Mouse (Mus musculus) neural tube, embryonic 11.5 days (tissue): Measurements from ENCODE around the gene Ttbk2. TPM values are rescaled to one million over a fixed set of nuclear protein-coding genes. Genes with fewer than 3 reads are reported as not detected.

Source experiments
- ATAC-seq: fragments of 200-750 bp; cut with Nextera tagmentation; 2 replicates; pipeline ENCODE4 v1.8.0; 2017; ENCODE audit warnings: moderate number of reproducible peaks, mild to moderate bottlenecking, moderate TSS enrichment, moderate library complexity; ENCODE audit not compliant: insufficient read depth, low FRiP score, low TSS enrichment
- DNase-seq: peaks from one replicate; pipeline ENCODE4 v3.0.0-alpha.2; 2015; ENCODE audit warnings: low spot score
- H3K27ac ChIP-seq: fragments of 300-500 bp; sonication (generic); 2 replicates; pipeline ENCODE4 v1.5.1; 2014; ENCODE audit warnings: low read depth, mild to moderate bottlenecking, low read length
- H3K27me3 ChIP-seq: fragments of 300-500 bp; sonication (generic); 2 replicates; pipeline ENCODE4 v1.6.1; 2014; ENCODE audit warnings: mild to moderate bottlenecking, low read length, mixed read lengths; ENCODE audit not compliant: control insufficient read depth, insufficient read depth
- H3K36me3 ChIP-seq: fragments of 300-500 bp; sonication (generic); 2 replicates; pipeline ENCODE4 v1.6.1; 2014; ENCODE audit warnings: mild to moderate bottlenecking, low read length, moderate library complexity, mixed read lengths; ENCODE audit not compliant: control insufficient read depth, insufficient read depth
- H3K4me1 ChIP-seq: fragments of 300-500 bp; sonication (generic); 2 replicates; pipeline ENCODE4 v1.6.1; 2014; ENCODE audit warnings: low read length, mixed read lengths; ENCODE audit not compliant: control insufficient read depth, insufficient read depth
- H3K4me2 ChIP-seq: fragments of 300-500 bp; sonication (generic); 2 replicates; pipeline ENCODE4 v1.6.1; 2014; ENCODE audit warnings: low read depth, mild to moderate bottlenecking, moderate library complexity
- H3K4me3 ChIP-seq: fragments of 300-500 bp; sonication (generic); 2 replicates; pipeline ENCODE4 v1.5.1; 2014; ENCODE audit warnings: low read depth, low read length
- H3K9ac ChIP-seq: fragments of 300-500 bp; sonication (generic); 2 replicates; pipeline ENCODE4 v1.6.1; 2014; ENCODE audit warnings: mild to moderate bottlenecking, low read length
- H3K9me3 ChIP-seq: fragments of 300-500 bp; sonication (generic); 2 replicates; pipeline ENCODE4 v1.6.1; 2016; ENCODE audit warnings: low read length; ENCODE audit not compliant: control insufficient read depth
- WGBS: fragments of 180-500 bp; shearing (Covaris S2); extraction: QIAGEN DNeasy Blood & Tissue Kit; methylation state at CpG from one replicate; pipeline ENCODE4 v1.1.7; 2014; 5-methylcytosine and 5-hydroxymethylcytosine counted together
- polyA plus RNA-seq: library from polyadenylated mRNA; unstranded; fragments of >200 nt; fragmentation: Nextera tagmentation; extraction: Ambion mirVana; gene quantifications from 2 replicates; pipeline ENCODE4 v1.2.1, GENCODE M21; 2014

Ttbk2 gene
- polyA plus RNA-seq: 9.4 and 11.8 TPM in 2 replicates

- peak within 1 kb of the TSS; percentile 58 for H3K4me2 ChIP-seq
- H3K9me3 ChIP-seq: no peaks in the 10 kb centered on the region
- DNase-seq: peak; percentile 98
- peak within 1 kb of the TSS; percentile 96 for H3K4me3 ChIP-seq
- peak within 1 kb of the TSS; percentile 84 for H3K9ac ChIP-seq
- no peaks in the 10 kb centered on the region for H3K27me3 ChIP-seq
- peak; percentile 100 for ATAC-seq
- H3K27ac ChIP-seq: peak within 1 kb of the TSS; percentile 80
- no peaks in the 10 kb centered on the region for H3K36me3 ChIP-seq
- WGBS: 1% methylated on average over 36 of the region's 39 CpGs
- peaks cover 3% of the 10 kb centered on the region; the same call in 1 of the 2 replicates for H3K4me1 ChIP-seq
These were observed at the start of gene Ttbk2 for GRCm38 (mm10) chr2:120850424-120851082. Ttbk2 (minus strand) TSS chr2:120850604.

DNA sequence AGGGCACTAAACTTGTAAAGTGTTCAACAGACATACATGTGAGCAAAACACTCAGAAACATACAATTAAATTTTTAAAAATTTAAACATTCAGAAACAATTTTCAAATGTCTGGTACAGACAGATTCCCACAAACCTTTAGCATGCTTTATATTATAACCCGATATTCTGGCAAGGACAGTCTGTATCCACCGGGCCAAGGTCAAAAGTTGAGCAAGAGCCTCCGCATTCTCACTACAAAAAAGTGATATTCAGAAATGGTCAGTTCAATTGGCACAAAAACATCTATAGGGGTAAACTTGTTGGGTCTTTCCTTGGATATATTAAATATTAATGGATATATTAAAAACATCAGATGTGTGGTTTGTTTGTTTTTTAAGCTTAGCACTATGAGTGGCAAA, 46.0 kb upstream of the Ttbk2 start:
- DNase-seq: no peak
- H3K4me3 ChIP-seq: no peak overlapping the region
- H3K27ac ChIP-seq: no peak overlapping the region
- H3K4me2 ChIP-seq: no peak overlapping the region
- no peaks in the 10 kb centered on the region for H3K4me1 ChIP-seq
- no peak for ATAC-seq
- H3K27me3 ChIP-seq: no peaks in the 10 kb centered on the region
- H3K36me3 ChIP-seq: peaks cover 11% of the 10 kb centered on the region
- no peak overlapping the region for H3K9ac ChIP-seq
- WGBS: 99% methylated on average over 3 of the region's 3 CpGs
- no peaks in the 10 kb centered on the region for H3K9me3 ChIP-seq

- Histone ChIP-seq H3K4me1 (no peaks in the 10 kb centered on the region), H3K27ac (no peak overlapping the region), H3K9ac (no peak overlapping the region), H3K27me3 (no peaks in the 10 kb centered on the region), H3K4me3 (no peak overlapping the region), H3K9me3 (no peaks in the 10 kb centered on the region), H3K4me2 (no peak overlapping the region), H3K36me3 (peaks cover 2% of the 10 kb centered on the region; the same call in 1 of the 2 replicates)
- 94% methylated on average over 5 of the region's 5 CpGs for WGBS
- ATAC-seq: no peak
- no peak for DNase-seq
These were observed 37.2 kb upstream of the Ttbk2 start for GRCm38 (mm10) chr2:120887601-120888000.

DNA sequence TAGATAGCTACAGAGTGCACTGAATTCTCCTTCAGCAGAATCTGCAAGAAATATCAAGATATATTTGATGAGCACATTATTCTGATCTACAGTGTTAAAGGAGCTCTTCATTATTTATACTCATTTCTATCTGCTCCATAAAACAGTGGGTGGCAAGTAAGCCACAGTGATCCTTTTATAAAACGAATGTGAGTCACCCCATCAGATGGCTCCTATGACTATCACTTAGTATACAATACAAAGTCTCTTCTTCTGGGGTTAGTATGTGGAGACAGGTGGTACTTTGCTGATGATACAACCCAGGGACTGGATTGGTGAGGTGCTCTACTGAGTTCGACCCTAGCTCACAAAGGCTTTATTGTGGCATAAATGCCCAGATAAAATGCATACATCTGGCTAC, 22.8 kb upstream of the Ttbk2 start:
- Histone ChIP-seq H3K27me3 (no peaks in the 10 kb centered on the region), H3K36me3 (peaks cover 3% of the 10 kb centered on the region), H3K9ac (no peak overlapping the region), H3K4me3 (no peak overlapping the region), H3K4me1 (no peaks in the 10 kb centered on the region), H3K9me3 (no peaks in the 10 kb centered on the region), H3K27ac (no peak overlapping the region), H3K4me2 (no peak overlapping the region)
- WGBS: 85% methylated on average over 2 of the region's 2 CpGs
- DNase-seq: no peak
- ATAC-seq: no peak

DNA sequence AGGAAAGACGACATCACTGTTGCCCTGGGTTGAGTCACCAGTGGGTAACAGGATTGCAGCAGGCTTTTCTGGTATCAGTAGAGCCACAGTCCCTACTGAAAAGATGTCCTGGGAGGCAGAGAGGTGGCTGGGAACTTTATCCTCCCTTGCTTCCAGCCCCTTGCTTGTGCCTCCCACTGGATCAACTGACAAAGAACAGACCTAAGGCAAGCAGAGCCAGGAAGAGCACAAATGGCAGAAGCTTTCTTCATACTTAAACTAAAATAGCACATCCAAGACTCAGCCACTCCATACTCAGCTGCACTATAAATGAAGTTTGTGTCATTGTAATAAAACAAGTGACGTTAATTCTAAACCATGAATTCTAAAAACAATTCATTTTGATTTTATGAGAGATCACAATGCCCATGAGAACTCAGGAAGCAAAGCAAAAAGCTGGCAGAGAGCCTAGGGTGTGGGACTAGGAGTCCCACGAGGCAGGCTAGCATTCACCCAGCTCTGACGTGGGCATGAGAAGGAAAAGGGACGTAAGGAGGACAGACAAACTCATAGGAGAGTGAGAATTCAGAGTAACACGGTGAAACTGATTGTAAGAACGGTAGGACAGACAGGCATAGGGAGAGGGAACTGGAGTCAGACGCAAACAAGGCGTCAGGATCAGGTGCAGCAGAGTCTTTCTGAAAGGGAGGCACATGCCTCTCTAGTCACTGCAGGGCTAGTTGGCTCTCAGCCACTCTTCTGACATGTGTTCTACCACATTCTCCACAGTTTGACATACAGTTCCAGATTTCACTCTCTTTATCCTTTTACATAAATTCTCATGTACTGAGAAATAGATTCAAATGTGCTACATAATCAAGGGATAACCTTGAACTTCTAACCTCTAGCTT, 21.3 kb upstream of the Ttbk2 start:
- Histone ChIP-seq H3K27ac (no peak overlapping the region), H3K4me1 (no peaks in the 10 kb centered on the region), H3K27me3 (no peaks in the 10 kb centered on the region), H3K36me3 (peaks cover 3% of the 10 kb centered on the region; the same call in 1 of the 2 replicates), H3K4me2 (no peak overlapping the region), H3K9ac (no peak overlapping the region), H3K4me3 (no peak overlapping the region), H3K9me3 (no peaks in the 10 kb centered on the region)
- ATAC-seq (no peak), DNase-seq (no peak)
- 86% methylated on average over 9 of the region's 9 CpGs for WGBS

- WGBS: 93% methylated on average over 5 of the region's 5 CpGs
- ATAC-seq: no peak
- no peak for DNase-seq
- Histone ChIP-seq H3K9me3 (no peaks in the 10 kb centered on the region), H3K36me3 (peaks cover 4% of the 10 kb centered on the region; the same call in 1 of the 2 replicates), H3K4me2 (no peak overlapping the region), H3K27me3 (no peaks in the 10 kb centered on the region), H3K4me1 (no peaks in the 10 kb centered on the region), H3K9ac (no peak overlapping the region), H3K4me3 (no peak overlapping the region), H3K27ac (no peak overlapping the region)
These were observed 16.9 kb upstream of the Ttbk2 start for GRCm38 (mm10) chr2:120867336-120867735.

DNA sequence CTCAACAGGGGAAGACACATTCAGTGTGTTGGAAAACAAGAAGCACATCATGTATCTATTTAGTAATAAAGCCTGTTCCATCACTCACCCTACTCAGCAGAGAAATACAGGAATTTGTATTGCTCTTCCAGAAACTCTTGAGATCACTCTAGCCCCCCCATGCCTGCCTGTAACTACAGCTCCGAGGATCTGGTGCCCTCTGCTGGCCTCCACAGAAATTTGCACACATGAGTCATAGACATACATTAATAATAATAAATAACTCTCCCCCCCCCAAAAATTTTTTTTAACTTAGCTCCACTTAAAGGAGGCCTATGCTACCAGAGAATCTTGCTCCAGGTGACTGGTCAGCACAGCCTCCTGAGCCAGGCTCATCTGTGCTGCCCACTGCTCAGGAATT, 16.2 kb upstream of the Ttbk2 start:
- no peaks in the 10 kb centered on the region for H3K27me3 ChIP-seq
- H3K36me3 ChIP-seq: peaks cover 4% of the 10 kb centered on the region; the same call in 1 of the 2 replicates
- H3K27ac ChIP-seq: no peak overlapping the region
- no peaks in the 10 kb centered on the region for H3K9me3 ChIP-seq
- H3K4me2 ChIP-seq: no peak overlapping the region
- no peak overlapping the region for H3K9ac ChIP-seq
- no peak overlapping the region for H3K4me3 ChIP-seq
- 41% methylated on average over 1 of the region's 1 CpGs for WGBS
- ATAC-seq: no peak
- DNase-seq: peak; percentile 17
- H3K4me1 ChIP-seq: no peaks in the 10 kb centered on the region

DNA sequence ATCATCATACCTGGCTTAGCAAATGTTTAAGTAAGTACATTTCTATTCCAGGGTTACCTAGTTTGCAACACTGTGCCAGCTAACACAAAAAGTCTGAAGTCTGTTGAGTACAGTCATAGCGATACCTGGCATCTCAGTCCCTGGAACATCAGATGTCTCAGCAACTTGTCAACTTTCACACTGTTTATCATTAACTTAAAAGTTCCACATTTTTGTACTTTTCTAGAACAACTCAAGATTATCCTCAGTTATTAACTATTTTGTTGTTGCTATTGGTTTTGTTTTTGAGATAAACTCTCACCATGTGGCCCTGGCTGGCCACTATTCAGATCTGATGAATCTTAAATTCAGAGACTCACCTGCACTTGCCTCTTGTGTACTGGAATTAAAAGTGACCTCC, 13.0 kb upstream of the Ttbk2 start:
- no peaks in the 10 kb centered on the region for H3K27me3 ChIP-seq
- WGBS: 97% methylated on average over 1 of the region's 1 CpGs
- no peak overlapping the region for H3K9ac ChIP-seq
- H3K4me3 ChIP-seq: no peak overlapping the region
- ATAC-seq: no peak
- H3K36me3 ChIP-seq: peaks cover 4% of the 10 kb centered on the region; the same call in 1 of the 2 replicates
- H3K4me1 ChIP-seq: no peaks in the 10 kb centered on the region
- no peak for DNase-seq
- H3K27ac ChIP-seq: no peak overlapping the region
- no peak overlapping the region for H3K4me2 ChIP-seq
- H3K9me3 ChIP-seq: no peaks in the 10 kb centered on the region
